Mouse (Mus musculus) cortical plate, adult 2 months (tissue): ENCODE measurements at regions not wholly inside any gene's neighbourhood (a gene's known extent, or its start where the extent isn't known, plus 50 kb on each side); places are given as distances from the start of the nearest gene placed in this dataset.

ENCODE experiments used
- H3K27ac ChIP-seq: fragments of 200-500 bp; 2 replicates; pipeline ENCODE4 v1.5.1; 2012; ENCODE audit warnings: low read length, control low read depth, inconsistent platforms; ENCODE audit not compliant: insufficient read depth
- H3K4me1 ChIP-seq: fragments of 200-500 bp; 2 replicates; pipeline ENCODE4 v1.6.1; 2011; ENCODE audit warnings: low read length; ENCODE audit not compliant: control insufficient read depth, insufficient read depth
- H3K4me3 ChIP-seq: fragments of 200-500 bp; 2 replicates; pipeline ENCODE4 v1.5.1; 2011; ENCODE audit warnings: mild to moderate bottlenecking, low read length, control low read depth; ENCODE audit not compliant: insufficient read depth
- CTCF ChIP-seq: fragments of 200-500 bp; IDR thresholded peaks from 2 replicates; pipeline ENCODE4 v1.5.1; 2011; ENCODE audit warnings: mild to moderate bottlenecking, control low read depth, low read length; ENCODE audit not compliant: insufficient read depth; ENCODE audit errors: extremely low read depth
- POLR2A ChIP-seq: fragments of 200-500 bp; IDR thresholded peaks from 2 replicates; pipeline ENCODE4 v1.6.1; 2011; ENCODE audit warnings: mild to moderate bottlenecking, low read length, control low read depth; ENCODE audit not compliant: insufficient read depth; ENCODE audit errors: extremely low read depth

- no peak overlapping the region for H3K4me3 ChIP-seq
- H3K27ac ChIP-seq = no peak overlapping the region
- no peak for TF ChIP-seq CTCF
- no peak for TF ChIP-seq POLR2A
- H3K4me1 ChIP-seq = no peaks in the 10 kb centered on the region
These were observed 922.4 kb upstream of the Car8 start for GRCm38 (mm10) chr4:9161068-9161813.

- H3K4me1 ChIP-seq = no peaks in the 10 kb centered on the region
These were observed 908.9 kb upstream of the Car8 start for GRCm38 (mm10) chr4:9147732-9148131.

GRCm38 (mm10) chr4:9144226-9145215 is 905.7 kb upstream of the Car8 start:
- Histone ChIP-seq H3K4me3 (no peak overlapping the region), H3K4me1 (no peaks in the 10 kb centered on the region), H3K27ac (no peak overlapping the region)
- TF ChIP-seq POLR2A (no peak), CTCF (no peak)

More at GRCm38 (mm10) chr4:9147732-9148131, 908.9 kb upstream of the Car8 start:
- TF ChIP-seq POLR2A (no peak), CTCF (no peak)
- no peak overlapping the region for H3K27ac ChIP-seq
- H3K4me3 ChIP-seq = no peak overlapping the region

GRCm38 (mm10) chr4:9143087-9143486 is 904.2 kb upstream of the Car8 start:
- Histone ChIP-seq H3K4me3 (no peak overlapping the region), H3K27ac (no peak overlapping the region), H3K4me1 (no peaks in the 10 kb centered on the region)
- TF ChIP-seq POLR2A (no peak), CTCF (no peak)

- no peaks in the 10 kb centered on the region for H3K4me1 ChIP-seq
These were observed 903.3 kb upstream of the Car8 start for GRCm38 (mm10) chr4:9141946-9142683.

GRCm38 (mm10) chr4:9140691-9141090 is 901.9 kb upstream of the Car8 start:
- Histone ChIP-seq H3K4me3 (no peak overlapping the region), H3K4me1 (no peaks in the 10 kb centered on the region), H3K27ac (no peak overlapping the region)
- TF ChIP-seq CTCF (no peak), POLR2A (no peak)

More at GRCm38 (mm10) chr4:9141946-9142683, 903.3 kb upstream of the Car8 start:
- no peak overlapping the region for H3K4me3 ChIP-seq
- no peak for TF ChIP-seq CTCF
- TF ChIP-seq POLR2A = no peak
- H3K27ac ChIP-seq = no peak overlapping the region

GRCm38 (mm10) chr4:9136657-9137056 is 897.8 kb upstream of the Car8 start:
- Histone ChIP-seq H3K4me1 (peaks cover 3% of the 10 kb centered on the region; the same call in 1 of the 2 replicates), H3K27ac (no peak overlapping the region), H3K4me3 (no peak overlapping the region; the same call in 1 of the 2 replicates)
- TF ChIP-seq POLR2A = no peak
- TF ChIP-seq CTCF = no peak

GRCm38 (mm10) chr4:9136188-9136569 is 897.3 kb upstream of the Car8 start:
- H3K4me3 ChIP-seq = peak overlapping the region; percentile 24
- H3K27ac ChIP-seq = no peak overlapping the region
- TF ChIP-seq CTCF (no peak), POLR2A (no peak)
- H3K4me1 ChIP-seq = peaks cover 3% of the 10 kb centered on the region; the same call in 1 of the 2 replicates

GRCm38 (mm10) chr4:9135481-9136187 is 896.8 kb upstream of the Car8 start:
- Histone ChIP-seq H3K4me3 (peak overlapping the region; percentile 24), H3K27ac (no peak overlapping the region), H3K4me1 (peaks cover 3% of the 10 kb centered on the region; the same call in 1 of the 2 replicates)
- no peak for TF ChIP-seq POLR2A
- TF ChIP-seq CTCF = peak; percentile 76
